Mouse (Mus musculus): ENCODE measurements at regions not wholly inside any gene's neighbourhood (a gene's known extent, or its start where the extent isn't known, plus 50 kb on each side); places are given as distances from the start of the nearest gene placed in this dataset.

DNA sequence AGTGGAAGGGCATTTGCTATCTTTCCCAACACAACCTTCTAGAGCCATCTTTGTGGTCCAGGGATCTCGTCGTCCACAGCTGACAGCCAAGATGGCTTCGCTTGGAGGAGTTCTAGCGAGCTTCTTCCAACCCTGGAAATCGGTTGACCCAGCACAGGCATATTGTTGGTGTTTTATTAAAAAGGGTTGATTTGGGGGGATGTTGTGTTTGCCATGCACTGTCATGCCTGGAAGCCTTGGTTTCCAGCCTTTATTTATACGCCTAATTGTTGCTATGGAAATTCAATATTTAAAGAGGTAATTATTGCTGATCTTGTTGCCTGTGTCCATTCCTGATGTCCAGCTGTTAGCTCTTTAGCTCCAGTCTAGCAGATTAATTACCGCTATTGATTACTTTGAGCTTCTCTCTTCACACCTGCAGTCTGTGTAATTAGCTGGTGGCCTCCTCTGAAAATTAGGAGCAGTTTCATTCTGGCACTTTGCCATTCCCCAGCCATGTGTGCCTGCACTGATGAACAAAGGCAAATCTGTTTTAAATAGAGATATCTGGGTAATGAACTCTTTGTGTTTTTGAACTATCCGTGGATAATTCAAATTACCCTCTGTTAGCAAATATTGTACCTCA is 275.4 kb downstream of the Rnf144b start:
- DNase-seq (ENCODE audit: inconsistent age in 2 of 2, low spot score in 1 of 2): no peak

DNA sequence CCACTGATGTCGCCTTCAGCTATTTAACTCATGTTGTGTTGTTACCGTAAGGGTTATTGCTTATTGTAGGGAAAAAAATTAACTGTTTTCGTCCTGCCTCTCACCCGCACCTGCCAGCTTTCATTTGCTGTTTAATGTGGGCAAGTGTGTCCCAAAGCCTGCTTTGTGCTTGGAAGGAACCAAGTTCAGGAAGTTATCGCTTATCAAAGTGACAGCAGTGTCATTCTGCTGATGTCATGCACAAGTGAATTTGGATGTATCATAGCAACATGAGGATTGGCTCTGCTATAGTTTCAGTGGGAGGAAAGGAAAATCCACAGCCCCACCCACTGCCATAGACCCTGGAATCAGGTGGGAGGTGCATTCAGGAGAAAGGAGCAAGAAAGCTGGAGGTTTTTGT is 276.5 kb downstream of the Rnf144b start:
- DNase-seq (ENCODE audit: inconsistent age in 2 of 2, low spot score in 1 of 2): no peak

DNA sequence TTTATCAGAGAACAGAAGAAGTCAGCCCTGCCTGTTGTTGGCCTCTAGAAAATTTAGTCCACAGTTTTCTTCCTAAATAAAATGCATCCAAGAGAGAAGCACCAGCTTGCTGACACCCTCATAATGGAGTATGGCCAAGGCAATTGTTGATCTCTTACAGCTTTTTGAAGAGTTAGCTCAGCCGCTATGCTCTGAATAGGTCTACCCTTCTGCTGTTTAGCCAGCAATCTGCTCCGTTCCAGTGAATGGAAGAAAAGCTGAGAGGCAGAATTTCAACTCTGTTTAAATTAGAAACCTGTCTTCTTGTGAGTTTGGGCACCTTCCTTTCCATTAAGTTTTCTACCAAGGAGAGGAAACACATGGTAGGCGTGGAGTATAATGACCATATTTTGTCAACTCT is 290.8 kb downstream of the Rnf144b start:
- no peak for DNase-seq (ENCODE audit: inconsistent age in 2 of 2, low spot score in 1 of 2)

DNA sequence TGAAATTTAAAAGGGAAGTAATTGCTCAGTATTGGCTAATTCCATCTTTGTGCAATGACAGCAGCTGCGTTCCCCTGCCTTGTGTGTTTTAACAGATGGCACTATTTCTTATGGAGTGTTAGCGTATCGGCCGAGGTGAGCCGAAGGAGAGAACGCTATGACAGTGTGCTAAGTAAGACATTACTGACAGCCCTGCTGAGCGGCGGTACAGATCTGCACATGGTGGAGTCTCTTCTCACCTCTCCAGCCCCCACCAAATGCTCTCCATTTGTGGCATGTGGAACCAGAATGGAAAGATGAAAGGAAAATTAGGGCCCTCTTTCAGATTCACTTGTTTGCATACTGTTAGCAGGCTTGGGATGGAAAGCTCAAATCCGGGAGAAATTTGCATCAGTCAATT is 291.5 kb downstream of the Rnf144b start:
- DNase-seq (ENCODE audit: inconsistent age in 2 of 2, low spot score in 1 of 2): no peak

DNA sequence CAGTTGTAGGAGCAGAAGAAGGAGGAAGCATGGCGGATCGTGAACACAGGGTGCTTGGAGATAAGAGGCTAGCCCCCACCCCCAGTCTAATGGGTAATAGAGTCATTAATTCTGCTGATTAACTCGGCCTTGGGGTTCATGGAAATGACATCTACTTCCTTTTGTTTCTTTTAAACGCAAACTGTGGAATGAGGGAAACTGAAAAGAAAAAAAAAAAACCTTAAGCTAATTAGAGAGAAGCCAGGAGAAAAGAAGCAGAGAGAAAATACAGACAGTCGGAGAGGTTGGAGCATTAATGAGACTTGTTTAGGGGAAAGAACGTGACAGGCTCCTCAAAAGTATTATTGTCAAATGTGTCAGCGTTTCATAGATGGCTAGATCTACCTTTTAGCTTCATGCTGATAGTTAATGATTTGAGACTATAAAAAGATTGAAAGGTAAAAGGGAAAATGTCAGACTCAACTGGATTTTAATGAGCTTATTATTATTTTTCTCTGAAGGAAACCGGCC is 307.5 kb downstream of the Rnf144b start:
- DNase-seq (ENCODE audit: inconsistent age in 2 of 2, low spot score in 1 of 2): no peak

DNA sequence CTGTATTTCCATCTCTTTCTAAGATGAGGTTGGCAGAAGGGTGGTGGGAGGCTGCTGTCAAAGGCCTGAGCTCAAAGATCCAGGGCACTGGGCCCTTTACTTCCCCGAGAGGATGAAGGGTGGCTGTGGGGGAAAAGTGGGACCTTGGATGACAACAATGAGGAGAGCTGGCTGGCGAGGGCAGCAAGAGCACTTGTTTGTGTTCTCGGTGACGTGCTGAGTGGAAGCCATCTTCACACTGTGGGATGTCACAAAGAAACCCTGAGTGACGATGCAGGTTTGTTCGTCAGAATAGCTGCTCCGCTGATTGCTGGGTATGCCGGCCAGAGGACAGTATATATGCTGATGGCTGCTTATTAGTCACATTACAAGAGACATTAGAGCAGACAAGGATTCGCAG is 308.0 kb downstream of the Rnf144b start:
- DNase-seq (ENCODE audit: inconsistent age in 2 of 2, low spot score in 1 of 2): no peak

DNA sequence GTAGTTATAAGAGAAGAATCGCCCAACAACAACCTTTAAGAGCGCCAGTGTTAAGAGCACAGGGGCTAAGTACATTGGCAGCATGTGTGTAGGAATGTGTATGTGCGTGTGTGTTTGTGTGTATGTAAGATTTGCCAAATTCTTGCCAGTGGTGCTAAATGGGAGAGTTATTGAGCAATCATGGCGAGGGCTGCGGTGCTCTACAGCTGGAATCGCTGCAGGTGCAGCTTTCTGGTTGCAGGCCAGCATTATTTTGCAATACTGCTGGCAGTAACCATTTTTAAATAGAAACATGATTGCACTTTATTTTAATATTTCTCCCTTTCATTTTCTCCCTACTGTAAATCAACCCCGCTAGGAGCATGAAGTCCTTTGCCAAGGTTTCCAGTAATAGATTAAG is 313.2 kb downstream of the Rnf144b start:
- peak in 1 of 2 experiments; percentile 20 for DNase-seq (ENCODE audit: inconsistent age in 2 of 2, low spot score in 1 of 2)

DNA sequence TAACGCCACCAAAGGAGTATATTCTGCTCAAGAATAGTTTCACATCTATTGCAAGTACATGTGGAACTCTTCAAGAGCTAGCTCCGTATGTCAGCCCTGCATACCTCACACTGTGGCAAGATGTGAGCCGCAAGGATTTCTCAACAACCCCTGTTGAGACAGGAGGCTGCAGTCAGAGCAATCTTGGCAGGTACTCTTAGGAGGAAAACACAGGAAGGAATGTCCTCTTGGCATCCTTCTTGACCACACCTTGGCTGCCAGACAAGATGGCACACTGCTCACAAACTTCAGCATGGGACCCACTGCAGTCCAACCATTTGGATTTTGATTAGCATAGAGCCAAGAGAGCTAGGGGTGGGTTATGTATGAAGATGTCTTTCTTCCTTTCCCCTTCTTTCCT is 322.4 kb downstream of the Rnf144b start:
- no peak for DNase-seq (ENCODE audit: inconsistent age in 2 of 2, low spot score in 1 of 2)

DNA sequence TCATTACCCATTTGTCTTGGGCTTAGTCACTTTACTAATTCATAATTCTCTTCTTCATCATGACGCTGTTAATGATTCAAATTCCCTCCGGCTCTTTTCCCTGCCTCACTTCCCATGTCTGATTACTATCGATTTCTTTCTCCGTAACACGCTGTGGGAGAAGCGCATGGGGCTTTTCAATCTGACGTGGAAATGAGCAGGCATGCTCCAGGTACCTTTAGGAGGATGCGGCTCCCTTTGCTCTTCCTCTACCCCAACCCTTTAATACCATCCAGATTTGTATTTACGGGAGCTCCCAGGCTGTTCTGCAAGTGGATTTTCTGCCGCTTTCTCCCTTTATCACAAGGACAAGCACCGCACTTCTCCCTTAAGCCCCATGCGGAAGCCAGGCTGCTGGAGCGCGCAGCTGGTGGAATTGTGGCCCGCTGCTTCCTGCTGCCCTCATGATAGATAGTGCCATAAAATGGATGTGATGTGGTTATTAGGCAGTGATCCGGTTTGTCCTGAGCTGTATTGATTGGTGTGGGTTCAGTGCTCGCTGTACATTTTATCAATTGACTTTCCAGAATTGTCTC is 329.8 kb downstream of the Rnf144b start:
- DNase-seq (ENCODE audit: inconsistent age in 2 of 2, low spot score in 1 of 2): no peak

DNA sequence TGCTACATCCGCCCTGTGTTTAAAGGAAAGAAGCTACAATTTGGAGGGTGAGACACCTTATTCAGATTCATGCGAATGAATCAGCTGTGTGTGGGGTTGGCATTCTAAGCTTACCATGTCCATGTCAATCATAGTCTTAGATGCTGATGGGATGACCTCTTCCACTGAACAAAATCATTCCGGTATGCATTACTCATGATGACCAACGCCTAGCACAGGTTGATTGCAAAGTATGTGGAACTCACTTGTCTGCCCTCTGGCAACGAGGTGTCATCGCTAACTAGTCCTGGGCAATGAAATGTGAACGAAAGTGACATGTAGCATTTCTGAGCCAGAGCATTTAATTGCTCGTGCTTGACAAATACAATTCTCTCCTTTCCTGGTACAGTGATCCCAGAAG is 339.7 kb downstream of the Rnf144b start:
- DNase-seq (ENCODE audit: inconsistent age in 2 of 2, low spot score in 1 of 2): no peak

DNA sequence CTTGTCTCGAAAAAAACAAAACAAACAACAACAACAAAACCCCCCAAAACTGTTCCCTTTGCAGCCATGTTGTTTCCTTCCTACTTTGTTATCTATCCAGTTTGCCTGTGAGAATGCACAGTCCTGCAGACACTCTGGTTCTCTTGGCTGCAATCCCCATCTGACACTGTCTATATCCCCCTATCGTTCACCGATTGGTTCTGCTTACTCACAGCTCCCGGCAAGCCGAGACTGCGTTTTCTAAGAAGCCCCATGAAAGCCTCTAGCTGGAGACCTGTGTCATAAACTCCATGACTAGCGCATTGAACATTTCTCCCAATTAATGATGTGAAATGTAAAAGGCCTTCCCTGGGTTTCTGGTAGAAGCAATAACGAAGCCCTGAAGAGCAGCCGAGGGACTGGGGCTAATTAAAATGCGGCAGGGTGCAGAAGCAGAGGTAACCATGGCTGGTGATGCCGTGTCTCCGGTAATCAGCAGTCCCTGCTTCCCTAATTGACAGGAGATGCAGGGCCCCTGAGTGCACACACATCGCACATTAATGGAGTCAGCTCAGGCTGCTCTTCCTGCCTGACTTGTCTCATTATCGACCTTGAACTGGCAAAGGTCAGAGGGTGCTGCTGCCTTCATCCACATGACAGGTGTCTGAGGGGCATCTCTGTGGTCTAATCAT is 349.2 kb downstream of the Rnf144b start:
- DNase-seq (ENCODE audit: inconsistent age in 2 of 2, low spot score in 1 of 2): no peak

DNA sequence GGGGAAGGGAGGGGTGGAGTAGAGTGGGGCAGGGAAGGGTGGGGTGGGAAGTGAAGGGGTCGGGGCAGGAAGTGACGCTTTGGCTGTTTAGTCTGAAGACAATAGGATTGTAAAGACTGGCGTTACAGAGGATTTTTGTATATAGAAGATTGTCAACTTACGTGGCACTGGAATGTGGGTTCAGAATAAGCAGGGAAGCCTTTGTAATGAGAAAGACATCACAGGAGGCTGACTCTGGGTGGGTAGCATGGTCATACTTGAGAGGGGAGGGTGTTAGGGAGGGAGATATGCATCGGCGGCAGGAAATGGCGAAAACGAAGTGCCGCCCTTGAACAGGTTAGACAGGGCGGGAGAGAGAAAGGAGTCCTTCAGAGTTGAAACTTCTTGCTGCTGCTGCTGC is 357.7 kb downstream of the Rnf144b start:
- no peak for DNase-seq (ENCODE audit: inconsistent age in 2 of 2, low spot score in 1 of 2)

DNA sequence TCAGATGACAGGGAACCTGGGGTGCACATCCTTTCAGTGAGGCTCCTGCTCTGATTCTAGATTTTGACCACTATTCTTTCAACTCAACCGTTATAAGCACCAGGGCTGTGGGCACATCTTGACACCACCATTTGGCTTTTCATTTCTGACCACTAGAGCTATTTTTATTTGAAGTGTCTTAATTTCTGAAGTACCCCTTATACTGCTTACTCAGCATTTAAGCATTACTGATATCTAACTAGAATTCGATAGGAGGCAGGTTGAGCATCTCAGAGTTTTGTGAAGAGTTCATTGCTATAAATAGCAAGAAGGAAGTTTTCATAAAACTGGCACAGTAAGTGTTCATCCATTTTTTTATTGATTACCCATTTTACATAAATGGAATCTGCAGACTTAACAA is 362.4 kb downstream of the Rnf144b start:
- no peak for DNase-seq (ENCODE audit: inconsistent age in 2 of 2, low spot score in 1 of 2)

DNA sequence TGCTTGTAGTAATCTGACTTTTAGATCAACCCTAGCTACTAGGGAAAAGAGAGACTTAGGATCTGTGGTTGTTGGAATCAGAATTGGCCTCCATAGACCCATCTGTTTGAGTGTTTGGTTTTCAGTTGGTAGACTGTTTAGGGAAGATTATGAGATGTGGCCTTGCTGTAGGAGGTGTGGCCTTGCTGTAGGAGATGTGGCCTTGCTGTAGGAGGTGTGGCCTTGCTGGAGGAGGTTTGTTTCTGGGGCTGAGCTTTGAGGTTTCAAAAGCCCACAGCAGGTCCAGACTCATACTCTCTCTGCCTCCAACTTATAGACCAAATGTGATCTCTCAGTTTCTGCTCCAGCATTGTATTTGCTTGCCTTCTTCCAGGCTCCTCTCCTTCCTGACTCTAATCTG is 363.7 kb downstream of the Rnf144b start:
- DNase-seq (ENCODE audit: inconsistent age in 2 of 2, low spot score in 1 of 2): peak in 1 of 2 experiments; percentile 64

DNA sequence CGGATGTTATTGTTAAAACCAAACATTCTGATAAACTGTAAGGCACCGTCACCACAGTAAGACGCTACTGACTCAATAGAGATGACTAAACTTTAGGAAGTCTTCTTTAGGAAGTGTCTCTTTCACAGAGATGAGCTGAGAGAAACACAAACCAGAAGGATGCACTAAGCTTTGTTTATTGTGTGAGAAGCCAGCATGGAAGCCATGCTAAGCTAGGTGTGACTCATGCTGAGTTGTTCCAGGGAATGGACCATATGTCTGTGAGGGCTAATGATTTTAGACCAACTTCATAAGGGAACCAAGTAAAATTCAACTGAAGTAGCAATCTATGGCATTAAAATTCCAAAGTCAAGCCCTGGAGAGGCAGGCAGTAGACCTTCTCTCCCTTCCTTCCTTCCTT is 364.2 kb downstream of the Rnf144b start:
- no peak for DNase-seq (ENCODE audit: inconsistent age in 2 of 2, low spot score in 1 of 2)

DNA sequence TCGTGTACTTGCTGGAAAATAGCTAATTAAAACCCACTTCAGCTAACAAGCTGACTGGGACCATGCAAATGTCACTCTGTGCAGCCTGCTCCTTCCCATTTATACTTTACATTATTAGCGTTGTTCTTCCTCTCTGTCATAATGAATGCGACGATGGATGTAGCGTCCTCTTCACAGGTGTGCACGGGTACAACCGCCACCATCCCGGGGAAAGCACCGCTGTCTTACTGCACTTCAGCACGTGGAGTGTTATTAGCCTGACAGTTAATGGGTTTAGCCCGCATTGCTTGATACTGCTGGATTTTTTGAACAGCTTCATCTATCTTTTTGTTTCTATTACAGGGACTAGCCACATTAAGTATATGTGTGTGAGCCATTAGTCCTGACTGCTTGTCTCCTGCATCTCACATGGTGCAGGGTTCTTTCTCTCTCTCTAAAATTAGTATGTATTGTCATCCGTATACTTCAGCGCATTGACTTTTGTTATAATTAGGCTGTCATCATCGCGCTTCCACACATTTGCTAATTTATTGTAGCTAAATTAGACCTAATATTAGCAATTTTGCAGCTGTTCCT is 383.0 kb downstream of the Rnf144b start:
- DNase-seq (ENCODE audit: inconsistent age in 2 of 2, low spot score in 1 of 2): no peak

DNA sequence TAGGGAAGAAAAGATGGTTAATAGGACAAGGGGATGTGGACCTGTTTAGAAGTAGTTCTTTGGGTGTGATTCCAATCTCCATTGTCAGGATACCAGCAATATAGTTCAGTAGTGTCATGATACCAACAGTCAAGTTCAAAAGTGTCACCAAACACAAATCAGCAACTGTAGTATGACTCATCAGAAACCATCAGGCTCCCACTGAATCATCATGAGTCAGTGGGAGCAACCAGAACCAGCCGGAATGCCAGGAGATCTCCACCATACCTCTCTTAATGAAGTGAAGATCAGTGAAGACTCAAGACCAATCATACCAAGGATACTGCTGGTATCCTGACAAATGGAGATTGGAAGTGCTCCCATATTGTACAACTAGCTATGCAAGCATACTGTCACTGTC is 410.5 kb downstream of the Rnf144b start:
- peak; percentile 17 to 42 for DNase-seq (ENCODE audit: inconsistent age in 2 of 2, low spot score in 1 of 2)

DNA sequence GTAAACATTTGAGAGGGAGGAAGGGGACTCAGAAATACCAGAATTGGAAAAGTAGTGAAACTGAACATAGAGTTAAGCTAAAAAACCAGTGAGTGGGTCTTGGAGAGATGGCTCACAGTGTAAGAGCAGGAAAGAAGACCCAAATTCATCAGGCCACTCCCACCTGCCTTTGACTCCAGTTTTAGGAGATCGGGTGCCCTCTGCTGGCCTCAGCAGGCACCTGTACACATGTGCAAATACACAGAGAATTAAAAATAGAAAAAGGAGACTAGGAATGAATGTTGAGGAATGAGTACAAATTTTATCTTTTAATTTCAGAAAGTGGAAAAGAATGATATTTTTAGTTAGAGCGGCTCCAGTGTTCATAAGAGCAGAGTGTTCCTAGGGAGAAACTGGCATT is 414.7 kb downstream of the Rnf144b start:
- no peak for DNase-seq (ENCODE audit: inconsistent age in 2 of 2, low spot score in 1 of 2)

DNA sequence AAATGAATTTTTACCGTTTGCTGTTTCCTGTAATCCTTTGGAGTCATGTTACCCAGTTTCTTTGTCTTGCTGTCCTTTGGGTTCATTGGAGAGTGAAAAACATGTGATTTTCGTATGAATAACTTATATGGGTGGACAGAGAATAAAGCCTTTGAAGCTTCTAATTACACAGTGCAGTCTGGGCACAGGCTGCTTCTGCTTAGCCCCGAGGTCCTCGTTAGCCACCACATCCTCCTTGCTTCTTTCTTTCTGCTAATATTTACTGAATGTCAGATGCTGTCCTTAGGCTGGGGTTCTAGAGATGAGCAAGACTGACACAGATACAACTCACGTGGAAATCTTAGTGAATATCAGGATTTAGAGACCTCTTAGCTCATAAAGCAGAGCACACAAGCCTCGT is 427.2 kb downstream of the Rnf144b start:
- no peak for DNase-seq (ENCODE audit: inconsistent age in 2 of 2, low spot score in 1 of 2)

DNA sequence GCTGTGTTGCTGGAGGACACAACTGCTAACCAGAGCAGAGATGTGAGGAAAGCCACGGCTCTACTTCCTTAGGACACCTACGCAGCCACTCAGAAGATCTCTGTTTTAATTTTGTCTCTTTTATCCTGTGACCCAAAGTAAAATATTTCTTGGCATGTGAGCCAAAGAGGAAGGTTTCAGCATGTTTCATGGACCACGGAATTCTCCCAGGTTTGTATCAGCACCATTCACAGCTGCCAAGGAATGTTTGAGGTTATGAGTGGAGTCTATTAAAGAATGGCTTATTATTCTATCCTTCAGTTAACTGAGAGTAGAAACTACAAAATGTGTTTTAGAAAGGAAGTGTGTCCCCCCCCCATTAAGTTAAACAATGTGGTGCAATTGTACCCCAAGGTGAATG is 429.8 kb downstream of the Rnf144b start:
- no peak for DNase-seq (ENCODE audit: inconsistent age in 2 of 2, low spot score in 1 of 2)

DNA sequence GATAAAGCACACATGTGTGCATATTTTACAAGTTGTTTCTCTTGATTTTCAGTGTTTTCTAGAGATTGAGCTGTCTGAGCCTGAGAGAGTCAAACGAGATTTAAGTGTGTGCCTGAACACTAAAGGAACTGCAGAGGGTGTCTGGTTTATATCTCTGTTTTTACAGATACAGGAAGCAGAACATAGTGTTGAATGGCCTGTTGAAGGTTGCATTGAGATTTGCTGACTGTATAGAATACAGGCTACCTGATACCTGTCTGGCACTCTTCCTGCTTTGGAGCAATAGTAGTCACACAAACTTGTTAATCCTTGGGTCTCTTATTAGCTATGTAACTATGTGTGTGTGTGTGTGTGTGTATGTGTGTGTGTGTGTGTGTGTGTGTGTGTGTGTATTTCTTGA is 431.7 kb downstream of the Rnf144b start:
- no peak for DNase-seq (ENCODE audit: inconsistent age in 2 of 2, low spot score in 1 of 2)

Measured in adrenal gland, adult (tissue).